Mouse (Mus musculus): ENCODE results near the gene Bik.

GRCm38 (mm10) chr15:83520861-83521382 is 5.7 kb upstream of the Bik start:
- TF ChIP-seq CTCF (IDR thresholded peaks at IDR 0.05; ENCODE audit: control insufficient read depth, insufficient read depth, insufficient read length) (no peak), MAX (IDR thresholded peaks at IDR 0.05) (no peak)

All from C2C12 (cell line).